Mouse (Mus musculus) megakaryocyte, adult 5-6 weeks (primary cell): Measurements from ENCODE around the gene Aebp1. TPM values are rescaled to one million over a fixed set of nuclear protein-coding genes. Genes with fewer than 3 reads are reported as not detected.
A peak's percentile ranks its signal among the peaks of the same experiment; 100 is the strongest.
"Not testable (repeated sequence)": the region's sequence is repeated elsewhere in the genome, so short reads cannot be mapped to it uniquely, and the experiment has no call there.

Experiments used
- ATAC-seq: 2 replicates; pipeline ENCODE4 v1.8.0; 2016; ENCODE audit warnings: mild to moderate bottlenecking, inconsistent platforms; ENCODE audit not compliant: poor library complexity, severe bottlenecking
- total RNA-seq, 2 experiments: library from RNA; stranded (forward) in 1 of 2; stranded (reverse) in 1 of 2; fragments of 153-499, 151-499 nt in 1 of 2; fragments of 221-1000, 200-1000 nt in 1 of 2; gene quantifications; 2 replicates each; pipeline versions ENCODE4 v1.2.3 to v1.2.4; 2015 to 2017

The Aebp1 gene
- total RNA-seq, 2 experiments from 2014 or later = 0.11 TPM; not detected in 1

- ATAC-seq = no peak
These were observed 6.3 kb upstream of the Aebp1 start for GRCm38 (mm10) chr11:5855481-5855880.

GRCm38 (mm10) chr11:5855902-5856301 lies 5.8 kb upstream of the Aebp1 start:
- no peak for ATAC-seq

GRCm38 (mm10) chr11:5856479-5857130 lies 5.1 kb upstream of the Aebp1 start:
- no peak for ATAC-seq

GRCm38 (mm10) chr11:5858723-5859122 lies 3.0 kb upstream of the Aebp1 start:
- no peak for ATAC-seq

GRCm38 (mm10) chr11:5859883-5860550 lies 1.7 kb upstream of the Aebp1 start:
- no peak for ATAC-seq

- no peak for ATAC-seq
These were observed 1.1 kb upstream of the Aebp1 start for GRCm38 (mm10) chr11:5860639-5861038.

- no peak for ATAC-seq
These were observed 803 bp downstream of the Aebp1 start for GRCm38 (mm10) chr11:5862394-5863105.

- no peak for ATAC-seq
These were observed 5.4 kb downstream of the Aebp1 start for GRCm38 (mm10) chr11:5867196-5867595.

GRCm38 (mm10) chr11:5868324-5868723 lies 6.6 kb downstream of the Aebp1 start:
- no peak for ATAC-seq

GRCm38 (mm10) chr11:5869331-5869730 lies 7.6 kb downstream of the Aebp1 start:
- ATAC-seq = no peak

- no peak for ATAC-seq
These were observed 8.3 kb downstream of the Aebp1 start for GRCm38 (mm10) chr11:5870069-5870468.

GRCm38 (mm10) chr11:5872707-5873106 lies 11.0 kb downstream of the Aebp1 start:
- no peak for ATAC-seq

GRCm38 (mm10) chr11:5873192-5873591 lies 11.4 kb downstream of the Aebp1 start:
- no peak for ATAC-seq

- no peak for ATAC-seq
These were observed 15.7 kb downstream of the Aebp1 start for GRCm38 (mm10) chr11:5877421-5877820.

- peak; percentile 98 for ATAC-seq
These were observed 16.3 kb downstream of the Aebp1 start, which contains the start of gene Pold2 for GRCm38 (mm10) chr11:5877921-5878526. Gene Pold2 (minus strand): TSS chr11:5878292.

GRCm38 (mm10) chr11:5878661-5879060 lies 16.9 kb downstream of the Aebp1 start:
- ATAC-seq = no peak

GRCm38 (mm10) chr11:5879905-5880304 lies 18.2 kb downstream of the Aebp1 start:
- ATAC-seq = peak; percentile 47

GRCm38 (mm10) chr11:5882518-5882917 lies 20.8 kb downstream of the Aebp1 start:
- peak; percentile 31 for ATAC-seq

GRCm38 (mm10) chr11:5886187-5886586 lies 24.4 kb downstream of the Aebp1 start:
- ATAC-seq = peak; percentile 61

- ATAC-seq = no peak
These were observed 25.5 kb downstream of the Aebp1 start for GRCm38 (mm10) chr11:5887250-5887649.

GRCm38 (mm10) chr11:5888563-5888962 lies 26.8 kb downstream of the Aebp1 start:
- ATAC-seq = not testable (repeated sequence)
